Mouse (Mus musculus): ENCODE results near the gene Blm. TPM values are rescaled to one million over a fixed set of nuclear protein-coding genes. Genes with fewer than 3 reads are reported as not detected.
"Not testable (repeated sequence)": the region's sequence is repeated elsewhere in the genome, so short reads cannot be mapped to it uniquely, and the experiment has no call there.

Gene Blm
- polyA plus RNA-seq, 1 experiment, result 1.7 TPM

DNA sequence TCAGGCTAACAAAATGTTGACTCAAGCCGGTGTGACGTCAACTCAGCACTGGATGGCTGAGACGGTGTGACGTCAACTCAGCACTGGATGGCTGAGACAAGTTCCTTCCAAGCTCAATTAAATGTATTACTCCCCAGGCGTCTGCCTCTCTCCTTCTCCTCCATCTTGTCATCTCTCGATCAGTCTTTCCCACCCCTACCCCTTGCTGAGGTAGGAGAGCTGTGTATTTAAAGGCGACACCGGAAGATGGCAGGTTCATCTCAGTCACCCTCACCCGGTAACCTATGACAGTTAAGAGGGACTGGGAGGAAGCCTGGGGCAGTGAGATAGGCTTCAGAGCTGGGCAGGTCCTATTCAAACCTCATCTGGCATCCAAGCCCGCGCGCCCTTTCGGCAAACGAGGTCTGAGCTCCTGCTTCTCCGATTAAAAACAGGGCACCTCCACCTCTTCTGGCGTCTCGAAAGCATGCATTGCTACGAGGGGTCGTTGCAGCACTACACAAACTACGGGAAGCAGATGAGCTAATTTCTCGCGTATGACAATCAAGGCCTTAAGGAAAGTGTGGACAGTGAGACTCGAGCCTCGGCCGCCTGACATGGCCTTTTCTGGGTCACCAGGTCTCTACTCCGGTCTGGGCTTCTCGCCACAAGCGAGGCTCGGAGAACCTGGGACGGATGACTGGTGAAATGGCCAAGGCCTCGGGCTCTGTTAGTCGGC, 469 bp downstream of the Blm start:
- DNase-seq (ENCODE audit: low read depth), result no peak

DNA sequence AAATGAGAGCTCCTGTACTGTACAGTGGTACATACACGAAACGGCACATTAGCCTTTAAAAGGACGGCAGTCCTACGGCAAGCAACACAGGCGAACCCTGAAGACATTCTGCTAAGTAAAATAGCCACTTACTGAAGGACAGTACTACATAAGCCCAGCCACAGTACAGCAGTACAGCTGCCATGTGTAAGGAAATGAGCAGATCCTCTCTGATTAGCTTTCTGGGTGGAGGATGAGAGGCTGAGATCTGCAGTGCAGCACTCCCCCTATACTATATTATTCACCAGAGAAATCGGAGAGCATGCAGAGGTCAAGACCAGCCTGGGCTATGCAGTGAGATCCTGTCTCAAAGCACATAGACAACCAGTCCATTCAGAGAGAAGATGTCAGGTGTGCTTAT, 3.8 kb downstream of the Blm start:
- no peak for DNase-seq (ENCODE audit: low read depth)

- DNase-seq (ENCODE audit: low read depth), result no peak
Observed at GRCm38 (mm10) chr7:80530646-80531045, 4.3 kb downstream of the Blm start.

- DNase-seq (ENCODE audit: low read depth), result no peak
Observed at GRCm38 (mm10) chr7:80526698-80527097, 8.2 kb downstream of the Blm start.

- DNase-seq (ENCODE audit: low read depth), result no peak
Observed at GRCm38 (mm10) chr7:80512408-80513085, 22.4 kb downstream of the Blm start.

- DNase-seq (ENCODE audit: low read depth), result not testable (repeated sequence)
Observed at GRCm38 (mm10) chr7:80507697-80508096, 27.2 kb downstream of the Blm start.

DNA sequence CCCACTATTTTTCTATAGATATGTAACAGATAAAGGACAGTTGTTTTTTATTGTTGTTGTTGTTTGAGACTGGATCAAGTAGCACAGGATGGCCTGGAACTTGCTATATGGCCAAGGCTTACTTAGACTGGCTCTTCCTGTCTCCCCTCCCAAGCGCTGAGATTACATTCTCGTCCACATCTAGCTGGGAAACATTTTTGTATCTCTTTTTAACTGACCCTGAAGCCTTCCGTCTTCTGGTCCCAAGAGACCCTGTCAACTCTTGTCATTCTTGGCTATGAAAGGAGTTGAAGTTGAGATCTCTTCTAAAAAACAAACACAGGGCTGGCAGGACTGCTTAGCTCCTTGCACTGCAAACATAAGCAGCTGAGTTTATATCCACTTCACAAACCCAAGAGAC, 28.9 kb downstream of the Blm start:
- no peak for DNase-seq (ENCODE audit: low read depth)

- DNase-seq (ENCODE audit: low read depth), result no peak
Observed at GRCm38 (mm10) chr7:80504920-80505319, 30.0 kb downstream of the Blm start.

DNA sequence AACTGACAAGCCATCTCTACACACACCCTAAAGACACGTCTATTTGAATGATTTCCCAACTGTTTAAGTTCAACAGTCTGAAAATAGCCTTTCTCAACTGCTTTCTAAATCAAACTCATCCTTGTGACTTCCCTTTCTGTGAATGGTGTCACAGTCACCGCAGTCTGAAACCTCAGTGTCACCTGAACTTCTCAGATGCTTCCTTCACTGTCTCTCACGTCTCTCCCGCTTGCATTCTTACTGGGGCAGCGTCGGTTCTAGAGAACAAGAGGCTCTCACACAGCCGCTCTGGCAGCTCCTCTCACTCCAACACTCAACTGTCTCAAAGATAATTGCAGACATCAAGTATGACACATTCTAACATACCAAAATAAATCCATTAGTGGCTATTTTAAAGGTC, 33.9 kb downstream of the Blm start:
- DNase-seq (ENCODE audit: low read depth), result no peak

GRCm38 (mm10) chr7:80500099-80500498, 34.8 kb downstream of the Blm start:
- DNase-seq (ENCODE audit: low read depth), result no peak

DNA sequence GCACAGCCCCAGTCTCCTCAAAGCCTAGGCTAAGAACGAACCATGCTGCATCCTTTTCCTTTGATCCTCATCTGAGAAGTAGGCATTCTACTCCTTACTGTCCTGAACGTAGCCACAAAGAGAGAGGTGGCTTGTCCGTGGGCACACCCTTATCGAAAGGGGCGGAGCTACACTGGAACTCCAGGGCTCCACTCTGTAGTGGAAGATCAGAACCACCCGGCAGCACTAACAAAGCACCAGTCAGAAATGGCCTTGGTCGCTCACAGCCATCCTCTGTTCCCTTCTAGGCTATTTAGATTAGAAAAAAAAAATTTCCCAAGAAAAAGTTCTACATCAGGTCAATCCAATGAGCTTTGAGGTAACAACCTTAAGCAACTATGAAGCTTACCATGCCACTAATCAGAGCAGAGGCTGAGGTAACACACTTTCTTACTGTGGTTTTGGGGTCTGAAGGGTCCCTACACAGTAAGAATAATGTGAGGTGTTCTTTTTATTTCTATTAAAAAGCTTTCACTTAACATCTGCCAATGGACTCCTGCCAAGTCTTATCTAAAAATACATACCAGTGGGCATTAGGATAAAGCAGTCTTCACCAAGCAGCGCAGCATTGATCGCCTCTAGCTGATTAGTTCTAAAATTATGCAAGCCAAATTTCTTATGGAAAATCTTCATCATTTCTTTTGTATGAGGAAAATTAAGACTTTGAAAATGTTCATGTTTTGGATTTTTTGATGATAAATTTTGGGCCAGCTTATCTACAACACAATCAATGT, 35.5 kb downstream of the Blm start:
- no peak for DNase-seq (ENCODE audit: low read depth)

GRCm38 (mm10) chr7:80496656-80497055, 38.3 kb downstream of the Blm start:
- no peak for DNase-seq (ENCODE audit: low read depth)

GRCm38 (mm10) chr7:80495210-80495609, 39.7 kb downstream of the Blm start:
- no peak for DNase-seq (ENCODE audit: low read depth)

DNA sequence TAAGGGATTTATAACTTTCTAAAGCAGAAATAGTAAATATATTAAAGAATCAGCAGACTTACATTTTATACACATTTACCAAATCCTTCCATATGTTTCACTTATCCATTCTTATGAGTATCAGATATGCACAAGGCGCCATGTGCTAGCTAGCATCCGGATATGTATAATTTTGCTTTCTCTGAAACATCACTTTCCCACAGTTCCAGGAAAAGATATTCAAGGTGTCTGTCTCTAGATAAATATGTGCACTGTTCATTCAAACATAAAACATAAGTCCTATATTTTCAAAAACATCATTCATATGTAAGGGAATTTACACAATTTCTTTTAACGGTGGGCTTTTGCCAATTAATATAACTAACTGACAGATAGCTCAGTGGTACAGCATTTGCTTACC, 42.9 kb downstream of the Blm start:
- no peak for DNase-seq (ENCODE audit: low read depth)

- DNase-seq (ENCODE audit: low read depth), result no peak
Observed at GRCm38 (mm10) chr7:80491086-80491485, 43.8 kb downstream of the Blm start.

DNA sequence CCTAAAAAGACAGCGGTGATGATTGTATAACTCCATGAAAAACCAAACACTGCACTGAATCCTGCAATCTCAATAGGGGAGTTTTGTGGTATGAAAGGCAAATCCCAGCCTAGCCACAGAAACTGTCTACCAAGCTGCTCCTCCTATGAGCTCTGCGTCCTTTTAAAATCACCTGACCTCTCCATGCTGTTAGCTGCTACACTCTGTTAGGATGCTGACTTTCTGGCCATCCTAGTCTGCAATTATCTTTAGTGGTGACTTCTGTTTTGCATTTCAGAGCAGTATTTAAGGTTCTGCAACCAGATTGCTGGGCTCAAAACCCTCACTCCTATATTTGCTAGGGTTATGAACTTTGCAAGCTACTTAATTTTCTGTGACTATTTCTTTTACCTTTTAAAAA, 44.6 kb downstream of the Blm start:
- no peak for DNase-seq (ENCODE audit: low read depth)

DNA sequence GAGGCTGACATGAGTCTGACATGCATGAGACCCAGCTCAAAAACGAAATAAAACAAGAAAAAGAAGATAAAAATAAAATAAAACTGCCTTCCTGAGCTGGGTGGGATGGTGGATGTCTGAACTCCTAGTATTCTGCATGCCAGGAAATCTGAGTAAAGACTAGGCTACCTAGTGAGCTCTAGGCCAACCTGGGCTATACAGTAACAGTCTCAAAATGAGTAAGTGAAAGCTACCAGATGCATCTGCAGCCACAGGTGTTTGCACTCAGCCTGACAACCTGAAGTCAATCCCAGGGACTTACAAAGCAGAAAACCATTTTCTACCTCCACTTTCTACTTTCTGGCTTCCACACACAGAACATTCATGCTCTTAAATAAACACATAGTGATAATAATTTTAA, 45.5 kb downstream of the Blm start:
- no peak for DNase-seq (ENCODE audit: low read depth)

DNA sequence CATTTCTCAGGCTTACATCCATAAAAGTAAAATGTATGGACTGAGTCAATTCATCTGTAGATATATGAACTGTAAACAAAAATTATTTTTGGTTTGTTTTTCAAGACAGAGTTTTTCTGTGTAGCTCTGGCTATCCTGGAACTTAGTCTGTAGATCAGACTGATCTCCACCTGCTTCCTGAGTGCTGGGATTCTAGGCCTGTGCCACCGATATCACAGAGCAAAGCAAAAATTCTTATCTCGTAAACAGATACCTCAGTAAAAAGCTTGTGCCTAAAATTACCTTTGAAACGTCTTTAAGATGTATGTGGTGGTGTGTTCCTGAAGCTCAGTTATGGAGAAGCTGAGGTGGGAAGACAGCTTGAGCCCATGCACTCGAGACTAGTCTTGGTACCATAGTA, 47.7 kb downstream of the Blm start:
- no peak for DNase-seq (ENCODE audit: low read depth)

- no peak for DNase-seq (ENCODE audit: low read depth)
Observed at GRCm38 (mm10) chr7:80480097-80480496, 54.8 kb downstream of the Blm start.

- DNase-seq (ENCODE audit: low read depth), result no peak
Observed at GRCm38 (mm10) chr7:80473837-80474236, 61.1 kb downstream of the Blm start.

DNA sequence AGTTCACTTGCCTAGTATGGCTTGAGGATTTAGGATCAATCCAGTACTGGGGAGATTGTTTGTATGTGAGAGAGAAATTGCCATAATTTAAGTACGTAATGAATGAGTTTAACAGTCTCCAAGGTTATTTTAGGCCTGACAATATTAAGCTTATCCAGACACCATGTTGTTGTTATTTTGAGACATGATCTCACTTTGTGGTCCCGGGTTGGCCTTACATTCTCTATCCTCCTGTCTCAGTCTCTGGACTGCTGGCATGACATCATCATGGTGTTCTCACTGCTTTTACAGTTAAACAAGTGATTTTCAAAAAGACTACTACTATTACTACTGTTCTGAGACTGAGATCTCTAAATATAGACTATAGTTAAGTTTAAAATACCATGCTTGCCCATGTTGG, 66.1 kb downstream of the Blm start:
- DNase-seq (ENCODE audit: low read depth), result no peak

- no peak for DNase-seq (ENCODE audit: low read depth)
Observed at GRCm38 (mm10) chr7:80467334-80467733, 67.6 kb downstream of the Blm start.

DNA sequence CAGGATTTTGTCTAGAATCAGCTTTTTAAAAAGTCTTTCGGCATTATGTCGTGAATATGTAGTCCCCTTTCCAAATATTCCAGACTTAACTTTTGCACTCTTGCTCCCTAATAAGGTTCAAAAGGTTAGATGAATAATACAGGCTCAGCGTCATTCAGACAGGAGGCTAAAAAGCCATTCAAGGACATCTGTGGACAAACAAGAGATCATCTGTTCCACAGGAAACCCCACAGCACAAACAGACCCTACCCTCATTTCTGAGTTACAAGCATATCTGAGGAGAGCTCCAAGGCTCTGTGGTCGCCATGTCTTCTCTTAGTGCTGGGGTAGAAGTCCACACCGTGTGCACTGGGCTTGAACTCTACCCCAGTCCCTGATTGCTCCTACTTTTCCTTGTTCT, 70.1 kb downstream of the Blm start:
- DNase-seq (ENCODE audit: low read depth), result no peak

Measured in gonadal fat pad, adult 2 months (tissue).